Mouse (Mus musculus): ENCODE measurements around the gene Stard7. TPM values are rescaled to one million over a fixed set of nuclear protein-coding genes. Genes with fewer than 3 reads are reported as not detected.

Stard7 gene
- polyA plus RNA-seq, 1 experiment from 2014 or later = 41.7 TPM

DNA sequence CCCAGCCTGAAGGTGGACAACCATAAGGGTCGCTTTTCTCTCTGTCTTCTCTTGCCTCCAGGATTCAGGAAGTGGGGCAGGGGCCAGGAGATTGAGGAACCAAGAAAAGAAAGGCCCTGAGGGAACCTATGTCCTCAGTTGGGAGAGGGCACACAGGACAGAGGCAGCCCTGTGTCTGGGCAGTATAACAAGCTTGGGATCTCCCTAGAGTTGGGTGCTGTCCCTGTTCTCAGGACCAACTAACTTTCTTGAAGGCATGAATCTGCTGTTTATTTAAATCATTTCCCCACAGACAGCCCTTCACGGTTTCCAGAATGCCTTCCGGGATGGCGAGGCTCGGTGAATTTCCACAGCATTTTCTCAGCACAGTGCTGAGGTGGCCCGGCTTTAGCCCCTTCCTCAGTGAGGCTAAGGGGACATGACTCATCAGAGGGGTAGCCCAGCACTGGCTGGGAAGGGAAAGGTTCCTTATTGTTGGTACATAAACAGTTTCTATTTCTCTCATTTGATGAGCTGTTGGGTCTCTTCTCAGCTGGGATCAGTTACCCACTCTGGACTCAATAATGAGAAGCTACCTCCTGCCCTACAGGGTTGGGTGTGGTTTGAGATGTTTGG is 52.8 kb downstream of the Stard7 start:
- Histone ChIP-seq H3K9ac (replicated peaks) (no peak overlapping the region), H3K4me3 (ENCODE audit: low read depth, low read length) (no peak overlapping the region), H3K9me3 (ENCODE audit: low read length) (no peaks in the 10 kb centered on the region), H3K27me3 (ENCODE audit: insufficient read depth, low read length) (no peaks in the 10 kb centered on the region), H3K27ac (ENCODE audit: low read depth) (0 out of 2 replicates have a peak overlapping the region, but pooled peaks have one; percentile 16), H3K4me1 (ENCODE audit: insufficient read depth) (peaks cover 8% of the 10 kb centered on the region; the same call in 1 of the 2 replicates), H3K36me3 (replicated peaks; ENCODE audit: insufficient read depth, low read length) (no peaks in the 10 kb centered on the region), H3K4me2 (ENCODE audit: low read depth, low read length) (no peak overlapping the region)
- ATAC-seq (no peak), DNase-seq (no peak)
- TF ChIP-seq EP300 (IDR thresholded peaks at IDR 0.05; ENCODE audit: low read depth) (no peak), CTCF (IDR thresholded peaks at IDR 0.05; ENCODE audit: low read depth) (no peak)
- 52% methylated on average over 6 of the region's 6 CpGs for WGBS (ENCODE audit: insufficient replicate concordance)

DNA sequence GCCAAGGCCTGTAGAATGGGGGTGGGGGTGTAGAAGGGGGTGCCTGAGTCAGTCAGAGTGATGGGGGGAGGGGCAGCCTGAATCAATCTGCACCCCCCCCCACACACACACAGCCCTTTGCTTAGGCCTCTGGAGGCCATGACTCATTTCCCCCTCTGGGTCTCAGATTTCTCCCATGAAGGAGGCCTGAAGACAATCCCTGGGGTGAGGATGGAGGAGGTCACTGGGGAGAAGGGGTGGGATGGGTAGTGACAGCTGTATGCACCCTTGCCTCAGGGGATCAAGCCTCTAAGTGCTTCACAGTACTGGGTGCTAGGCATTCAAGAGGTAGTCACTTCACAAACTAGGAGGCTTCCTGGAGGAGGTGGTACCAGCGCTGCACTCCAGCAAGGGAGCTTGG is 53.6 kb downstream of the Stard7 start:
- Histone ChIP-seq H3K4me2 (ENCODE audit: low read depth, low read length) (no peak overlapping the region), H3K4me3 (ENCODE audit: low read depth, low read length) (no peak overlapping the region), H3K27me3 (ENCODE audit: insufficient read depth, low read length) (no peaks in the 10 kb centered on the region), H3K27ac (ENCODE audit: low read depth) (no peak overlapping the region), H3K9ac (replicated peaks) (no peak overlapping the region), H3K36me3 (replicated peaks; ENCODE audit: insufficient read depth, low read length) (no peaks in the 10 kb centered on the region), H3K9me3 (ENCODE audit: low read length) (no peaks in the 10 kb centered on the region), H3K4me1 (ENCODE audit: insufficient read depth) (peaks cover 12% of the 10 kb centered on the region)
- TF ChIP-seq CTCF (IDR thresholded peaks at IDR 0.05; ENCODE audit: low read depth) (no peak), EP300 (IDR thresholded peaks at IDR 0.05; ENCODE audit: low read depth) (no peak)
- ATAC-seq (no peak), DNase-seq (no peak)
- WGBS (ENCODE audit: insufficient replicate concordance) = 81% methylated on average over 1 of the region's 1 CpGs

DNA sequence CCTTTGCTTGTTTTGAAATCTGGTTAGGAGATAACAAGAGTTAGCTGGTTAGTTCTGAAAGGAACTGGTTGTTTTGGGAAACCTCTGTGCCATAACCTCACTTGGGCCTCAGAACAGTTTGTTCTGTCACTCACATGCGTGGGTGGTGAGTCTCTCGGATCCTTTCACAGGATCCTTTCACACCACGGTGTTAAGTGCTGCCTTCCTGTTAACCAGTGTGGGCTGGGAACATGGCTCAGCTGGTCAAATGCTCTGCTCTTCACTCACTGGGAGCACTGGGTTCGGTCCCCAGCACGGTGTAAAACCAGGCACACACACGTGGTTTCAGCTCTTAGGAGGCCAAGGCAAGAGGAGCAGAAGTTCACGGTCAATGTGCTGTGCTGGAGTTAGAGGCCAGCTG is 54.4 kb downstream of the Stard7 start:
- ATAC-seq = no peak
- DNase-seq = no peak

DNA sequence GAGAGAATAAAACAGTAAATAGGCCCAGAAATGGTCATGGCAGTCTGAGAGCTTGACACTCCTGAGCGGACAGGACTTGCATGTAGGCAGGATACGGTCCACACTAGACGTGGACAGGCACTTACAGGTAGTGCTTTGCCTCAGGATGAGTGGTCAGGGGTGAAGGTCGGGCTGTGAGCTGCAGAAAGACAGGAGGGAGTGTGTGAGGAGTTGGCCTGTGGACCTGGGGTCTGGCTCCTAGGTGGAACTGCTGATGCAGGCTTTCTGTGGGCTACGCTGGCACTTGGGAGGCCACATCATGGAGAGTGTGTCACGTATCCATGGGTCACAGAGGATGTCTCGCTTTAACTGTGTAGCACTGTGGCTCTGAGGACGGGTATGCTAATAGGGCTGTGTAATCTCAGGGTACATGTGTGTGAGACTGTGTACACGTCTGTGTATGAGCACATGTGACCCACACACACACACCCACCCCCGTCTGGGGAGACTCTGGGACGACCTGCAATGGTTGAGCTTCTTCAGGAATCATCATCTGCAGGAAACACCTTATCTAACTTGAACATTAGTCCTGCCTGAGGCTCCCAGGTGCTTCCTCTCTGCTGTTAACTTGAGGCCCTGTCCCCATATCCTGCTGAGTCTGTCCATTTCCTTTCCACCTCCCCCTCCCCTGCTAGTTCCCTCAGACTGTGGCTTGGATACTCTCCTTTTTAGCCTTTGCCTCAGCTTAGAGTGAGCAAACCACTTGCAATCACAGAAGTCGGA is 58.3 kb downstream of the Stard7 start:
- Histone ChIP-seq H3K27ac (ENCODE audit: low read depth) (peak overlapping the region; percentile 66), H3K27me3 (ENCODE audit: insufficient read depth, low read length) (no peaks in the 10 kb centered on the region)

More for the DNA sequence above, 54.4 kb downstream of the Stard7 start:
- Histone ChIP-seq H3K36me3 (replicated peaks; ENCODE audit: insufficient read depth, low read length) (no peaks in the 10 kb centered on the region), H3K9ac (replicated peaks) (no peak overlapping the region), H3K27ac (ENCODE audit: low read depth) (no peak overlapping the region), H3K4me3 (ENCODE audit: low read depth, low read length) (no peak overlapping the region), H3K27me3 (ENCODE audit: insufficient read depth, low read length) (no peaks in the 10 kb centered on the region), H3K4me2 (ENCODE audit: low read depth, low read length) (no peak overlapping the region), H3K9me3 (ENCODE audit: low read length) (no peaks in the 10 kb centered on the region), H3K4me1 (ENCODE audit: insufficient read depth) (peaks cover 19% of the 10 kb centered on the region)
- WGBS (ENCODE audit: insufficient replicate concordance) = 42% methylated on average over 7 of the region's 7 CpGs
- TF ChIP-seq EP300 (IDR thresholded peaks at IDR 0.05; ENCODE audit: low read depth) (no peak), CTCF (IDR thresholded peaks at IDR 0.05; ENCODE audit: low read depth) (no peak)

GRCm38 (mm10) chr2:127332807-127333570 is 63.0 kb downstream of the Stard7 start:
- H3K36me3 ChIP-seq (replicated peaks; ENCODE audit: insufficient read depth, low read length) = no peaks in the 10 kb centered on the region; the same call in 1 of the 2 replicates
- ATAC-seq (no peak), DNase-seq (no peak)
- H3K4me3 ChIP-seq (ENCODE audit: low read depth, low read length) = no peak overlapping the region
- H3K9me3 ChIP-seq (ENCODE audit: low read length) = no peaks in the 10 kb centered on the region
- H3K27me3 ChIP-seq (ENCODE audit: insufficient read depth, low read length) = peaks cover 12% of the 10 kb centered on the region
- TF ChIP-seq EP300 (IDR thresholded peaks at IDR 0.05; ENCODE audit: low read depth) = no peak
- TF ChIP-seq CTCF (IDR thresholded peaks at IDR 0.05; ENCODE audit: low read depth) = no peak
- peaks cover 30% of the 10 kb centered on the region for H3K4me1 ChIP-seq (ENCODE audit: insufficient read depth)
- H3K9ac ChIP-seq (replicated peaks) = no peak overlapping the region
- H3K27ac ChIP-seq (ENCODE audit: low read depth) = no peak overlapping the region
- H3K4me2 ChIP-seq (ENCODE audit: low read depth, low read length) = no peak overlapping the region
- 68% methylated on average over 14 of the region's 14 CpGs for WGBS (ENCODE audit: insufficient replicate concordance)

More for the DNA sequence above, 58.3 kb downstream of the Stard7 start:
- TF ChIP-seq EP300 (IDR thresholded peaks at IDR 0.05; ENCODE audit: low read depth) = peak; percentile 71
- TF ChIP-seq CTCF (IDR thresholded peaks at IDR 0.05; ENCODE audit: low read depth) = no peak
- no peak overlapping the region for H3K4me3 ChIP-seq (ENCODE audit: low read depth, low read length)
- no peak overlapping the region for H3K9ac ChIP-seq (replicated peaks)
- H3K4me2 ChIP-seq (ENCODE audit: low read depth, low read length) = no peak overlapping the region
- peak; percentile 79 for ATAC-seq
- DNase-seq = peak; percentile 44
- H3K4me1 ChIP-seq (ENCODE audit: insufficient read depth) = peaks cover 20% of the 10 kb centered on the region
- 32% methylated on average over 12 of the region's 12 CpGs for WGBS (ENCODE audit: insufficient replicate concordance)
- no peaks in the 10 kb centered on the region for H3K36me3 ChIP-seq (replicated peaks; ENCODE audit: insufficient read depth, low read length)
- H3K9me3 ChIP-seq (ENCODE audit: low read length) = no peaks in the 10 kb centered on the region
